Mouse (Mus musculus) liver, embryonic 16.5 days (tissue): Measurements from ENCODE around the gene Vip. TPM values are rescaled to one million over a fixed set of nuclear protein-coding genes. Genes with fewer than 3 reads are reported as not detected.

Experiments
- polyA plus RNA-seq: library from polyadenylated mRNA; unstranded; fragments of >200 nt; fragmentation: Nextera tagmentation; extraction: Ambion mirVana; gene quantifications from 2 replicates; pipeline ENCODE4 v1.2.1, GENCODE M21; 2015

Gene Vip
- polyA plus RNA-seq, 1 experiment from 2014 or later = 0.22 TPM

Other genes with a start within 250 kb of the Vip start
- gene Syne1, start 87.7 kb upstream of the Vip start, polyA plus RNA-seq = 4.8 and 6.0 TPM in 2 replicates
- gene Myct1, start 45.4 kb upstream of the Vip start, polyA plus RNA-seq = 2.0 and 2.2 TPM in 2 replicates
- gene Fbxo5, start 166.4 kb downstream of the Vip start, polyA plus RNA-seq = 78.7 and 92.7 TPM in 2 replicates
- gene Mtrf1l, start 184.7 kb downstream of the Vip start, polyA plus RNA-seq = 4.9 and 6.3 TPM in 2 replicates